Comparison of ENCODE assay signal across 1 mouse cellular context in genomic region chr4:152282721-152283120, GRCm38 (mm10).
TF ChIP-seq lines count a peak whose summit lies in the region.

No protein-coding gene starts in this region.

TF ChIP-seq in CH12.LX, 34 proteins besides CTCF, POLR2A, EP300 and RAD21 (continued from another document):
- TF ChIP-seq MXI1 (IDR thresholded peaks at IDR 0.05; ENCODE audit: low read depth, low read length) (no peak), ZKSCAN1 (IDR thresholded peaks at IDR 0.05; ENCODE audit: borderline replicate concordance, low read depth, low read length) (no peak)
TF ChIP-seq in CH12.LX: peak in this region for 0.
